Mouse (Mus musculus) liver, embryonic 16.5 days (tissue): ENCODE data around the gene 1810037I17Rik. TPM values are rescaled to one million over a fixed set of nuclear protein-coding genes. Genes with fewer than 3 reads are reported as not detected.
A peak's percentile ranks its signal among the peaks of the same experiment; 100 is the strongest.

Experiments
- ATAC-seq: fragments of 200-750 bp; cut with Nextera tagmentation; 2 replicates; pipeline ENCODE4 v1.8.0; 2017; ENCODE audit warnings: low read depth, mild to moderate bottlenecking, moderate number of reproducible peaks, moderate library complexity
- H3K27ac ChIP-seq: fragments of 300-500 bp; sonication (generic); 2 replicates; pipeline ENCODE4 v1.5.1; 2014; ENCODE audit warnings: mild to moderate bottlenecking, low read length
- H3K27me3 ChIP-seq: fragments of 300-500 bp; sonication (generic); 2 replicates; pipeline ENCODE4 v1.6.1; 2014; ENCODE audit warnings: low read depth, low read length, mixed read lengths; ENCODE audit not compliant: control insufficient read depth, insufficient read depth
- H3K36me3 ChIP-seq: fragments of 300-500 bp; sonication (generic); 2 replicates; pipeline ENCODE4 v1.6.1; 2014; ENCODE audit warnings: mild to moderate bottlenecking; ENCODE audit not compliant: control insufficient read depth, insufficient read depth
- H3K4me1 ChIP-seq: fragments of 300-500 bp; sonication (generic); 2 replicates; pipeline ENCODE4 v1.6.1; 2014; ENCODE audit warnings: low read depth, low read length, mixed read lengths; ENCODE audit not compliant: control insufficient read depth
- H3K4me2 ChIP-seq: fragments of 300-500 bp; sonication (generic); 2 replicates; pipeline ENCODE4 v1.6.1; 2014; ENCODE audit warnings: low read depth, low read length, mixed read lengths
- H3K4me3 ChIP-seq: fragments of 300-500 bp; sonication (generic); 2 replicates; pipeline ENCODE4 v1.5.1; 2014; ENCODE audit warnings: low read depth, mild to moderate bottlenecking, low read length
- H3K9ac ChIP-seq: fragments of 300-500 bp; sonication (generic); 2 replicates; pipeline ENCODE4 v1.6.1; 2014; ENCODE audit warnings: low read depth, low read length
- H3K9me3 ChIP-seq: fragments of 300-500 bp; sonication (generic); replicated peaks from 2 replicates; pipeline ENCODE4 v1.6.1; 2016; ENCODE audit warnings: low read length; ENCODE audit not compliant: control insufficient read depth
- WGBS: fragments of 180-500 bp; shearing (Covaris S2); extraction: QIAGEN DNeasy Blood & Tissue Kit; methylation state at CpG from one replicate; pipeline ENCODE4 v1.1.7; 2014; ENCODE audit not compliant: insufficient replicate concordance; 5-methylcytosine and 5-hydroxymethylcytosine counted together
- polyA plus RNA-seq: library from polyadenylated mRNA; unstranded; fragments of >200 nt; fragmentation: Nextera tagmentation; extraction: Ambion mirVana; gene quantifications from 2 replicates; pipeline ENCODE4 v1.2.1, GENCODE M21; 2015

The 1810037I17Rik gene
- 67.1 and 91.3 TPM in 2 replicates for polyA plus RNA-seq

DNA sequence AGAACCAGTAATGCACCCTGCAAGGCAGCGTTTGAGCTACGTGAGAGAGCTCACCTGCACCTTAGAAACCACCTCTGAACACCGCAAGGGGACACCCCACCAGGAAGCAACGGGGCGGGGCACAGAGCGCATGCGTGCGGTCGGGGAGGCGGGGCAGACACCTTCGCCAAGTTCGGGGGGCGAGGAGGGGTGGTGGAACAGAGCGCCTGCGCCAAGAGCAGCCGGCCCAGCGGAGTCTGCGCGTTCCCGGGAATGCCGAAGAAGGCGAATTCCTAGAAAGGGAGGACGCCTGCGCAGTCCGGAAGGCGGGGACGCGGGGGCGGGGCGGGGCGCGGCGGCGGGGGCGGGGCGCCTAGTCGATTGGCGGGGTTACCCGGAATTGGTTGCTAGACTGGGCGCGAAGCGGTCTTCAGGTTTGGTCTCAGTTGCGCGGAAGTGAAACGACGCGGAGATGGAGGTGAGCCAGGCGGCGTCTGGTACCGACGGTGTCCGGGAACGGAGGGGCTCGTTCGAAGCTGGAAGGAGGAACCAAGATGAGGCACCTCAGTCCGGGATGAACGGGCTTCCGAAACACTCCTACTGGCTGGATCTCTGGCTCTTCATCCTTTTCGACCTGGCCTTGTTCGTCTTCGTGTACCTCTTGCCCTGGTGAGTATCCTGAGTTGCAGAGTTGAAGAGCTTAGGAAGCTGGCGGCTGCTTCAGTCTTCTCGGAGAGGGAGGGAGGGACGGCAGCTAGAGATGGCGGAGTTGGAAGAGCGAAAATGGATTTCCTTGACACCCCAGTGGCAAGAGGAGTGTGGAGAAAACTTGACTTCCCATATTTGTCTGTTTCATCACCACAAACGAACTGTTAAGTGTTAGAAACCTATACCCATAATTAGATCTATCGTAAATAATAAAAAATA is at the start of gene 1810037I17Rik:
1810037I17Rik (plus strand) TSS at position 195 of the 906 bp plus-strand sequence.
- Histone ChIP-seq H3K4me3 (peak within 1 kb of the TSS; percentile 77), H3K36me3 (no peaks in the 10 kb centered on the region), H3K9ac (peak within 1 kb of the TSS; percentile 76), H3K4me2 (peak within 1 kb of the TSS; percentile 86), H3K27ac (peak within 1 kb of the TSS; percentile 92), H3K4me1 (peaks cover 10% of the 10 kb centered on the region), H3K27me3 (no peaks in the 10 kb centered on the region), H3K9me3 (no peaks in the 10 kb centered on the region)
- ATAC-seq: peak; percentile 95
- WGBS: under 1% methylated on average over 67 of the region's 68 CpGs

DNA sequence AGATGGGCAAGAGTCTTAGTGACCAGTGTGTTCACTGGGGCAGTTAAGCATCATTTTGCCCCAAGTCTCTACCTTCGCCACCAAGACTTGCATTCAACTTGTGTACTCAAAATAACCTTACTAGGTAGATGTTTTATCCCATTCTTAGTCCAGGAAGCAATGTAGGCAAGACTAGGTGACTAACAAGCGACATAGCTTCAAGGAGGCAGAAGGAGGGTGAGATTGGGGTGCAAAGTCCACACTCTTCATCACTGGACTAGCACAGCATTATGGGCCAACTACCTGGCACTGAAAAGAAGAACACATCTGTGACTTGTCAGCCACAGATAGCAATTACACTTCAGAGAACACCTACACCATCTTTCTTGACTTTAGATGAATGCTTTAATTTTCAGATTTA is 47.1 kb upstream of the 1810037I17Rik start:
- Histone ChIP-seq H3K9me3 (no peaks in the 10 kb centered on the region), H3K4me1 (no peaks in the 10 kb centered on the region), H3K9ac (no peak overlapping the region), H3K27me3 (no peaks in the 10 kb centered on the region), H3K4me3 (no peak overlapping the region), H3K36me3 (no peaks in the 10 kb centered on the region), H3K4me2 (no peak overlapping the region), H3K27ac (no peak overlapping the region)
- ATAC-seq: no peak
- WGBS: 58% methylated on average over 2 of the region's 2 CpGs

DNA sequence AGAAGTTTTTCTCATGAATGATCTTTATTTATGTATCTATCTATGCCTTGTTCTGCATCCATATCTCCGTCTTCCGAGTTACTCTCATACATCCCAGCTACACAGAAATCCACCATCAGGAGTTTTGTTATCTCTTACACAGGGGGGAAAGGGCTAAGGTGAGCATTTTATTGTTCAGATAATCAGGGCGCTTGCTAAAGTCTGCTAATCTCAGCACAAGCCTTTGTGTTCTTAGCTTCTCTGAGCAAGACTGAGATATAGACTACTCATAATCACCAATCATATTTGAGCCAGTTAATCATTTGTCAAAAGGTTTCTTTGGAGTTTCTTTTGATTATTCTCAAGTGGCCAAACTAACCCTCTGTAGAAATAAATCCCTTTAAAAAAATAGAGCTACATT is 46.5 kb upstream of the 1810037I17Rik start:
- no peak overlapping the region for H3K9ac ChIP-seq
- H3K36me3 ChIP-seq: no peaks in the 10 kb centered on the region
- no peak overlapping the region for H3K27ac ChIP-seq
- WGBS: 66% methylated on average over 3 of the region's 3 CpGs
- no peaks in the 10 kb centered on the region for H3K9me3 ChIP-seq
- H3K27me3 ChIP-seq: no peaks in the 10 kb centered on the region
- no peak for ATAC-seq
- H3K4me3 ChIP-seq: no peak overlapping the region
- H3K4me2 ChIP-seq: no peak overlapping the region
- no peaks in the 10 kb centered on the region for H3K4me1 ChIP-seq

DNA sequence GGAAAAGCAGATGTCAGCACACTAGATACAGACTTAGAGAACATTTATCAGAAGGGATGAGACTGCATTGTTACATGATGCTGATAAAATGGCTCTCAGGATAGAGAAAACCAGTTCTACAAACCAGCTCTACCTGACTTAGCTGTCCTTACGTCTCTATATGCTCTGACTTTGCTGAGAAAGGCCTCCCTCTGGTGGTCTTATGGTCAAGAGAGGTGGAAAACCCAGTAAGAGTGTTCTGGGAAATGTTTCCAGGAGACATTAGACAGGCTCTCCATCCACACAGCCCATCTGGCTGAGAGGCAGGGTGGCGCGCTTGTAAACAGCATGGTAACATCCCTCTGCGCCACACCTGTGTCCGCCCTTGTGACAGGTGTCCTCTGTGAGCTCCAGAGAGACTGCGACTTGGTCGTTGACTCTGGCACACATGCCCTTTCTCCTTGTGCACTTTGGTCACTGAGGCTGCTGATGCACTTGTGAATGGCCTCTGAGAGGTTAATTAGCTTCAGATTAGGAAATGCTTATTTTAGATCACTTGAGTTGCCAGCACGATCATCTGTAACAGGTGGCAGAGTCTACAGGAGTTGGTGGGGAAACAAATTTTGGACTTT is 45.2 kb upstream of the 1810037I17Rik start:
- 69% methylated on average over 8 of the region's 8 CpGs for WGBS
- Histone ChIP-seq H3K9me3 (no peaks in the 10 kb centered on the region), H3K4me2 (no peak overlapping the region), H3K4me3 (no peak overlapping the region), H3K36me3 (no peaks in the 10 kb centered on the region), H3K4me1 (no peaks in the 10 kb centered on the region), H3K27me3 (no peaks in the 10 kb centered on the region), H3K27ac (no peak overlapping the region), H3K9ac (no peak overlapping the region)
- ATAC-seq: no peak

DNA sequence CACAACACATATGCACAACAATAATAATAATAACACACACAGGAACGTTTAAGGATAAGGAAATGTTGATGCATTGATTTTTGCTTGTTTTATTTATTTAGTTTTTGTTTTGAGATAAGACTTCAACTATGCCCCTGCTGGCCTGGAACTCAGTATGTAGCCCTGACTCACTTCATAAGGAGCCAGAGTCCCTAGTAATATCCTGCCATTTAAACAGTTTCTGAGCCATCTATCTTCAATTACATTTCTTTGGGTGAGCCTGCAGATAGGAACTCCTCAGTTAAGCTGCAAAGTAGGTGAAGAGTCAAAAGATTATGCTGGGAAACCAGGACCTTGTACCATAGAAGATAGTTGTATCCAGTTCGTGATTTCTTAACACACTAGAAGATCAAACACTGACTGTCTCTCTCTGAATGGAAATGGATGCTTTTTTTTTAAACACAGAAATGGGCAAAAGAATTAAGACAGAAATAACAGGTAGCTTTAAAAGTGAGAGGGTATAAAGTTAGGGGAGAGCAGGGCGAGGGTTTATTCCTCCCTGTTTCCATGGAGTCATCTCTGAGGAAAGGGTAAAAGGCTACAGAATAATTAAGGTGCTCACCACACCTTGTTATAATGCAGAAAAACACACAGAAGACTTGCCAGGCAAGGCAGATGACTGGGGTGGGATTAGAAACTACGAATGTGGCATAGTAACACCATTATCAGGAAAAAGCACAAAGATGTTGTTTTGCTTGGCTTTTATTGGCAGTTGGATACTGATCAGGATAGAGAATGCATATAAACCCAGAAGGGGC is 36.3 kb upstream of the 1810037I17Rik start:
- Histone ChIP-seq H3K4me3 (no peak overlapping the region), H3K4me1 (no peaks in the 10 kb centered on the region), H3K36me3 (no peaks in the 10 kb centered on the region), H3K4me2 (no peak overlapping the region), H3K9me3 (no peaks in the 10 kb centered on the region), H3K27me3 (no peaks in the 10 kb centered on the region), H3K9ac (no peak overlapping the region), H3K27ac (no peak overlapping the region)
- ATAC-seq: no peak
- WGBS: 46% methylated on average over 4 of the region's 4 CpGs

DNA sequence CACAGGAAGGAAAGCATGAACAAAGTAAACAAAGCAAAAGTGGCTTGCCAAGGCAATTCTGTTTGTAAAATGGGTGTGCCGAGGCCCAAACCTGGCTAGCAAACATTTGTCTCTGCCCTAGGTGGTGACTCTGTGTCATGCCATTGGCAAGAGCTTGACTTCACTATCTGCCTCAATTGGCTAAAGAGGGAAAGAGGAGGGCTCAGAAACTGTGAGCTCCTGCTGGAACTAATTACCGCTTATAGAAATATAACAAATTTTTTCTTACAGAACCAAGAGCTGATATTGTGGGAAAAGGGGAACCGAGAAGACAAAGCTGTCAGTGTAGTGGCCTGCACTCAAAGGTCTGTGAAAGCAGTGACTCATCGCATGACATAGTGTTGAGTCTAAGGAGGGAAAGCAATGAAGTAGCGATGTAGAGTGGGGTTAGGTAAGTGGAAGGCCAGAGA is 35.6 kb upstream of the 1810037I17Rik start:
- Histone ChIP-seq H3K4me3 (no peak overlapping the region), H3K36me3 (no peaks in the 10 kb centered on the region), H3K27me3 (no peaks in the 10 kb centered on the region), H3K4me1 (no peaks in the 10 kb centered on the region), H3K9ac (no peak overlapping the region), H3K27ac (no peak overlapping the region), H3K4me2 (no peak overlapping the region), H3K9me3 (no peaks in the 10 kb centered on the region)
- WGBS: 52% methylated on average over 5 of the region's 5 CpGs
- no peak for ATAC-seq

DNA sequence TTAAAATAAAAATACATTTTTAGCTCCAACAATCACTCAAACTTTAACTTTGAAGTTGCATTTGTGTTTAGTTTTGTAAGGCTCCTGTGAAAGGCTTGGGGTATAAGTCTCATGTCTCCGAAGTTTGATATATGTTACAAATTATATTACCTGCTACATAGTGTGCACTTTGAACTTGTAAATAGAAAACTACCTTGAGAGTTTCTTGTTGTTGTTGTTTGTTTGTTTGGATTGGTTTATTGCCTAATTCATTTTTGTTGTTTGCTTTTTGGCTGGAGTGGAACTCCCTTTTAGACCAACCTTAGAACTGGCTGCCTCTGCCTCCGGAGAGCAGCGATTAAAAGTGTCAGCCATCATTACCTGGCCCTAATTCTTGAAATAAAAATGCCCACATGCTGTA is 29.2 kb upstream of the 1810037I17Rik start, which contains the start of gene Fabp2:
Fabp2 (plus strand) TSS at position 301 of the 400 bp plus-strand sequence.
- Histone ChIP-seq H3K4me3 (no peak within 1 kb of the TSS), H3K4me1 (no peaks in the 10 kb centered on the region), H3K27me3 (no peaks in the 10 kb centered on the region), H3K4me2 (no peak within 1 kb of the TSS), H3K9ac (no peak within 1 kb of the TSS), H3K27ac (no peak within 1 kb of the TSS), H3K9me3 (no peaks in the 10 kb centered on the region), H3K36me3 (no peaks in the 10 kb centered on the region)
- ATAC-seq: no peak
- WGBS: 73% methylated on average over 3 of the region's 3 CpGs

DNA sequence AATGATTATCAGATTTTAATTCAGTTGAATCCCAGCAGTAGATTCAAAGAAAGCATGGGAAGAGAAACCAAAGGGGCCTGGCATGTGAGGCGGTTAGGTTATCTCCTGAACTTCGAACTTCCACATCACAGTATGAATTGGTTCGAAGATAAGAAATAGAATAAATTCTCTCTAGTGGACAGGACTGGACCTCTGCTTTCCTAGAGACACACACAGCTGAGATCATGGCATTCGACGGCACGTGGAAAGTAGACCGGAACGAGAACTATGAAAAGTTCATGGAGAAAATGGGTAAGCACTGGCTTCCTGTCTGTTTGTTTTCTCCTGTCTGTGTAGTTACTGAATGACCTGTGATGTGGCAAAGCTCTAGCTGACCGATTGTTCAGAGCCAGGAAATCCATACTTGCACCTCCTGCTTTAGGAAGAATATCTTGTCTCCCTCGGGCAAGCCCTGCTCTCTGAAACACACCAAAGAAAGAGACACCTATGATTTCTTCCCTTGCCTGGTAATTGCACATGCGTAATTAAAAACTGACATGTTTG is 28.7 kb upstream of the 1810037I17Rik start:
- H3K36me3 ChIP-seq: no peaks in the 10 kb centered on the region
- no peaks in the 10 kb centered on the region for H3K9me3 ChIP-seq
- H3K9ac ChIP-seq: no peak overlapping the region
- H3K4me1 ChIP-seq: no peaks in the 10 kb centered on the region
- no peak overlapping the region for H3K4me2 ChIP-seq
- no peak overlapping the region for H3K27ac ChIP-seq
- H3K27me3 ChIP-seq: no peaks in the 10 kb centered on the region
- ATAC-seq: peak; percentile 37; the same call in 1 of the 2 replicates
- 52% methylated on average over 11 of the region's 11 CpGs for WGBS
- no peak overlapping the region for H3K4me3 ChIP-seq
